Mouse (Mus musculus) liver, embryonic 14.5 days (tissue): ENCODE data around the gene Oas1a.
"Not testable (repeated sequence)": the region's sequence is repeated elsewhere in the genome, so short reads cannot be mapped to it uniquely, and the experiment has no call there.

Experiments
- CTCF ChIP-seq: IDR thresholded peaks from 2 replicates; pipeline ENCODE4 v1.5.1; 2016; ENCODE audit warnings: antibody characterized with exemption, low read depth, control low read depth
- EP300 ChIP-seq: IDR thresholded peaks from 2 replicates; pipeline ENCODE4 v1.6.1; 2016; ENCODE audit warnings: antibody characterized with exemption, low read depth

- TF ChIP-seq EP300, CTCF: not testable (repeated sequence)
Observed at GRCm38 (mm10) chr5:120906791-120907733, at the start of gene Oas1a.
